Mouse (Mus musculus): ENCODE measurements around the gene Slc25a17.

DNA sequence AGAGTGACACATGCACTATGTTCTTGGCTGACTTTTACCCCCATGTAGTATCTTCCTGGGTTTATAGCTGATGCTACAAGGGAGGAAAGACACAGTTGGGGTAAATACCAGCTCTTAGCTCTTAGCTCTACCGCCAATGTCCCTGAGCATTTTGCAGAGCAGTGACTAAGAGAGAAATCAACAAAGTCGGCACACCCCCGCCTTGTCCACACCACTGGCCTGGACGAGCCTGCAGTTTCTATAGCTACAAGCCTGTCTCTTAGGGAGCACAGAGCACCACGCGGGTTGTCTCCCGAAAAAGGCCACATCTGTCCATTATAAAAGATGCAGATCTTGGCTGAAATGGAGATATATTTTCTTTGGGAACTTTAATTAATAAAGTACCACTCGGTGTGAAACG lies 69.9 kb downstream of the Slc25a17 start:
- TF ChIP-seq CTCF (IDR thresholded peaks at IDR 0.05; ENCODE audit: extremely low read depth, insufficient read depth, insufficient read length, insufficient replicate concordance) = no peak
- no peak for TF ChIP-seq POLR2A (IDR thresholded peaks at IDR 0.05; ENCODE audit: low read depth, low read length)

Data from spleen, adult 2 months (tissue).